Mouse (Mus musculus) liver, adult 2 months (tissue): ENCODE data around the gene Arhgap5. TPM values are rescaled to one million over a fixed set of nuclear protein-coding genes. Genes with fewer than 3 reads are reported as not detected.

Experiments
- DNase-seq: peaks from one replicate; pipeline ENCODE4 v3.0.0-alpha.2; 2011; ENCODE audit warnings: low read depth, low spot score; ENCODE audit errors: extremely low read depth
- H3K27ac ChIP-seq: fragments of 200-500 bp; replicated peaks from 2 replicates; pipeline ENCODE4 v1.5.1; 2012; ENCODE audit warnings: low read depth, mild to moderate bottlenecking, control low read depth, inconsistent platforms, low read length; ENCODE audit not compliant: insufficient read depth
- H3K27me3 ChIP-seq: fragments of 200-500 bp; 2 replicates; pipeline ENCODE4 v1.6.1; 2012; ENCODE audit warnings: mild to moderate bottlenecking, moderate library complexity, low read length, inconsistent platforms; ENCODE audit not compliant: control insufficient read depth, insufficient read depth
- H3K36me3 ChIP-seq: fragments of 200-500 bp; 2 replicates; pipeline ENCODE4 v1.6.1; 2012; ENCODE audit warnings: low read length, inconsistent platforms; ENCODE audit not compliant: control insufficient read depth, insufficient read depth
- H3K4me1 ChIP-seq: fragments of 200-500 bp; 2 replicates; pipeline ENCODE4 v1.6.1; 2011; ENCODE audit warnings: low read length; ENCODE audit not compliant: control insufficient read depth, insufficient read depth
- H3K4me3 ChIP-seq: fragments of 200-500 bp; 2 replicates; pipeline ENCODE4 v1.5.1; 2011; ENCODE audit warnings: low read depth, mild to moderate bottlenecking, control low read depth, low read length, moderate library complexity; ENCODE audit not compliant: insufficient read depth
- H3K79me2 ChIP-seq: fragments of 200-500 bp; 2 replicates; pipeline ENCODE4 v1.6.1; 2012; ENCODE audit warnings: inconsistent platforms, mild to moderate bottlenecking, low read length, moderate library complexity; ENCODE audit not compliant: control insufficient read depth, insufficient read depth
- H3K9ac ChIP-seq: fragments of 200-500 bp; 2 replicates; pipeline ENCODE4 v1.6.1; 2012; ENCODE audit warnings: low read depth, mild to moderate bottlenecking, control low read depth, inconsistent platforms, low read length
- CTCF ChIP-seq: fragments of 200-500 bp; IDR thresholded peaks from 2 replicates; pipeline ENCODE4 v1.5.1; 2011; ENCODE audit warnings: low read depth, low read length, control low read depth
- POLR2A ChIP-seq: fragments of 200-500 bp; IDR thresholded peaks from 2 replicates; pipeline ENCODE4 v1.6.1; 2011; ENCODE audit warnings: low read length, control low read depth; ENCODE audit not compliant: insufficient read depth; ENCODE audit errors: extremely low read depth
- WGBS: fragments of 180-500 bp; shearing (Covaris S2); methylation state at CpG from one replicate; pipeline ENCODE4 v1.1.7; 2018; 5-methylcytosine and 5-hydroxymethylcytosine counted together
- polyA plus RNA-seq: library from polyadenylated mRNA; depleted of rRNA; stranded (reverse); fragments of >200 nt; gene quantifications from 2 replicates; pipeline ENCODE4 v1.2.3, GENCODE M21; 2012
- total RNA-seq: library from RNA; depleted of rRNA; stranded (reverse); fragments of >200 nt; gene quantifications from 2 replicates; pipeline ENCODE4 v1.2.3, GENCODE M21; 2014

The Arhgap5 gene
- total and polyA plus RNA-seq, 2 experiments: 3.5 to 92.7 TPM

GRCm38 (mm10) chr12:52478611-52479010, 25.2 kb upstream of the Arhgap5 start:
- no peaks in the 10 kb centered on the region for H3K79me2 ChIP-seq
- H3K36me3 ChIP-seq: no peaks in the 10 kb centered on the region
- WGBS: 32% methylated on average over 8 of the region's 8 CpGs
- H3K27me3 ChIP-seq: no peaks in the 10 kb centered on the region
- H3K4me3 ChIP-seq: 0 out of 2 replicates have a peak overlapping the region, but pooled peaks have one; percentile 27
- TF ChIP-seq CTCF: no peak
- no peak for TF ChIP-seq POLR2A
- DNase-seq: peak; percentile 83
- H3K27ac ChIP-seq: peak overlapping the region; percentile 59
- H3K4me1 ChIP-seq: peaks cover 9% of the 10 kb centered on the region
- H3K9ac ChIP-seq: peak overlapping the region; percentile 50

GRCm38 (mm10) chr12:52479323-52479722, 24.4 kb upstream of the Arhgap5 start:
- DNase-seq: no peak
- H3K27me3 ChIP-seq: no peaks in the 10 kb centered on the region
- TF ChIP-seq CTCF (no peak), POLR2A (no peak)
- peaks cover 7% of the 10 kb centered on the region for H3K4me1 ChIP-seq
- no peak overlapping the region for H3K9ac ChIP-seq
- no peak overlapping the region for H3K27ac ChIP-seq
- no peak overlapping the region for H3K4me3 ChIP-seq
- WGBS: 82% methylated on average over 6 of the region's 6 CpGs
- no peaks in the 10 kb centered on the region for H3K36me3 ChIP-seq
- no peaks in the 10 kb centered on the region for H3K79me2 ChIP-seq

- H3K9ac ChIP-seq: no peak overlapping the region
- H3K4me1 ChIP-seq: peaks cover 6% of the 10 kb centered on the region
- no peaks in the 10 kb centered on the region for H3K36me3 ChIP-seq
- no peak for TF ChIP-seq POLR2A
- TF ChIP-seq CTCF: no peak
- H3K27ac ChIP-seq: no peak overlapping the region
- no peak for DNase-seq
- 83% methylated on average over 9 of the region's 9 CpGs for WGBS
- no peaks in the 10 kb centered on the region for H3K27me3 ChIP-seq
- H3K4me3 ChIP-seq: no peak overlapping the region
- no peaks in the 10 kb centered on the region for H3K79me2 ChIP-seq
These were observed 22.9 kb upstream of the Arhgap5 start for GRCm38 (mm10) chr12:52480851-52481250.

GRCm38 (mm10) chr12:52481969-52482550, 21.7 kb upstream of the Arhgap5 start:
- no peak for DNase-seq
- Histone ChIP-seq H3K4me1 (peaks cover 6% of the 10 kb centered on the region), H3K27ac (no peak overlapping the region), H3K9ac (no peak overlapping the region), H3K4me3 (no peak overlapping the region), H3K79me2 (no peaks in the 10 kb centered on the region), H3K27me3 (no peaks in the 10 kb centered on the region), H3K36me3 (no peaks in the 10 kb centered on the region)
- no peak for TF ChIP-seq CTCF
- WGBS: 84% methylated on average over 5 of the region's 5 CpGs

- Histone ChIP-seq H3K36me3 (no peaks in the 10 kb centered on the region), H3K27ac (no peak overlapping the region), H3K4me3 (no peak overlapping the region), H3K9ac (no peak overlapping the region), H3K27me3 (no peaks in the 10 kb centered on the region), H3K79me2 (no peaks in the 10 kb centered on the region), H3K4me1 (peaks cover 6% of the 10 kb centered on the region)
- 95% methylated on average over 9 of the region's 9 CpGs for WGBS
- no peak for DNase-seq
- TF ChIP-seq POLR2A (no peak), CTCF (no peak)
These were observed 20.6 kb upstream of the Arhgap5 start for GRCm38 (mm10) chr12:52483219-52483618.

GRCm38 (mm10) chr12:52488266-52488975, 15.4 kb upstream of the Arhgap5 start:
- no peak overlapping the region for H3K4me3 ChIP-seq
- no peaks in the 10 kb centered on the region for H3K36me3 ChIP-seq
- no peaks in the 10 kb centered on the region for H3K4me1 ChIP-seq
- no peaks in the 10 kb centered on the region for H3K79me2 ChIP-seq
- 70% methylated on average over 15 of the region's 15 CpGs for WGBS
- no peak for DNase-seq
- H3K27me3 ChIP-seq: no peaks in the 10 kb centered on the region
- H3K27ac ChIP-seq: no peak overlapping the region
- TF ChIP-seq POLR2A (no peak), CTCF (no peak)
- H3K9ac ChIP-seq: no peak overlapping the region
